In the genomic region with DNA sequence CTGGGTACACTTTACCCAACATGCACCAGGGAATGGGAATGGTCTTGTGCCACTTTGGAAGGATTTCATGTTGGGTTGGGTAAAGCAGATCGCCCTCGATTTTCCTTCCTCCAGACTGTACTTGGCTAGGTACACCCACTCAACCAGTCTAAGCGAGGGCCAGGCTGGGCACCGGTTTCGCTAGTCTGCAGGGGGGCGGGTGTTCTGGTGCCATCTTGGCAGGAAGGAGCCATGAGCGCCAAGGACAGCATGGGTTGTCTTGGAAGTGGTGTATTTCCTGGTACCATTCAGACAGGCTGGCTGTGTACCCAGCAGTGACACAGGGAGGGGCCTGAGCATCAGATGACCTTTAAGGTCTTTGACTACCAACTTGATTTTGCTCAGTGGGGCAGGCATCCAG, we compare ENCODE assay signal across 16 mouse cellular contexts.
DNase-seq lines count a peak whose midpoint lies in the region; ATAC-seq and TF ChIP-seq lines count a peak whose summit lies in the region.
"Had no signal": no experiment of that assay in that cellular context is flagged by ENCODE, and none has a peak within 500 bp of the region (broad histone marks: within the 10 kb centered on the region; RNA-seq: fewer than 3 reads in every experiment).

No protein-coding gene starts in this region.

- no peak overlapping the region for H3K4me3 ChIP-seq in kidney, postnatal 0 days (replicated peaks; ENCODE audit: low read depth, low read length)
- H3K4me3 ChIP-seq in stomach, postnatal 0 days (ENCODE audit: low read depth, low read length): no peak overlapping the region
- H3K4me3 ChIP-seq: erythroblast, embryonic 14.5 days; hindbrain, embryonic 15.5 days; megakaryocyte, embryonic 14.5 days had no signal

- H3K4me1 ChIP-seq in kidney, postnatal 0 days (replicated peaks; ENCODE audit: insufficient read depth, low read length): peaks cover 52% of the 10 kb centered on the region
- H3K4me1 ChIP-seq in stomach, postnatal 0 days (replicated peaks; ENCODE audit: control insufficient read depth, insufficient read depth): peaks cover 10% of the 10 kb centered on the region

- no peaks in the 10 kb centered on the region for H3K27me3 ChIP-seq in kidney, postnatal 0 days (ENCODE audit: insufficient read depth, low read length)
- H3K27me3 ChIP-seq in stomach, postnatal 0 days (ENCODE audit: control insufficient read depth, insufficient read depth, low read length): no peaks in the 10 kb centered on the region

- 95% methylated on average over 7 of the region's 7 CpGs for WGBS in kidney, postnatal 0 days
- WGBS in stomach, postnatal 0 days: 88% methylated on average over 7 of the region's 7 CpGs

- no peaks in the 10 kb centered on the region for H3K36me3 ChIP-seq in kidney, postnatal 0 days (ENCODE audit: insufficient read depth, low read length)
- no peaks in the 10 kb centered on the region for H3K36me3 ChIP-seq in stomach, postnatal 0 days (ENCODE audit: control insufficient read depth, insufficient read depth, low read length)
- H3K36me3 ChIP-seq: hindbrain, embryonic 15.5 days had no signal

- DNase-seq in gastrocnemius, adult 18-20 months (ENCODE audit: low spot score): peak; percentile 51
- no peak for DNase-seq in gastrocnemius, postnatal 10 days
- no peak for DNase-seq in kidney, postnatal 0 days (ENCODE audit: low spot score)
- DNase-seq in kidney, postnatal 10 days: no peak
- peak; percentile 45 to 57 for DNase-seq in cerebellum, postnatal 36 days
- no peak for DNase-seq in stomach, postnatal 0 days (ENCODE audit: low spot score)
- DNase-seq in thymus, postnatal 0 days (ENCODE audit: low spot score): no peak
- no peak for DNase-seq in Muller cell, postnatal 12 days (ENCODE audit: inconsistent ontology term)
- DNase-seq: kidney, adult 11 months; right cerebral cortex, postnatal 14 days; thymus, postnatal 14 days had no signal

- H3K27ac ChIP-seq in kidney, postnatal 0 days: peak overlapping the region; percentile 8; the same call in 1 of the 2 replicates
- peak overlapping the region; percentile 35; the same call in 1 of the 2 replicates for H3K27ac ChIP-seq in stomach, postnatal 0 days (replicated peaks)
- H3K27ac ChIP-seq: hindbrain, embryonic 15.5 days had no signal

- H3K9me3 ChIP-seq in kidney, postnatal 0 days (replicated peaks; ENCODE audit: low read length): no peaks in the 10 kb centered on the region
- H3K9me3 ChIP-seq in stomach, postnatal 0 days (ENCODE audit: control insufficient read depth, low read length): no peaks in the 10 kb centered on the region
- H3K9me3 ChIP-seq: hindbrain, embryonic 15.5 days; megakaryocyte, embryonic 14.5 days had no signal

- ATAC-seq in kidney, postnatal 0 days (replicated peaks; ENCODE audit: low FRiP score, low read depth): no peak
- no peak for ATAC-seq in stomach, postnatal 0 days (ENCODE audit: low FRiP score, low TSS enrichment)

- TF ChIP-seq EP300 in stomach, postnatal 0 days (optimal IDR thresholded peaks at IDR 0.05): no peak

- H3K4me2 ChIP-seq in kidney, postnatal 0 days (ENCODE audit: low read length): no peak overlapping the region
- H3K4me2 ChIP-seq in stomach, postnatal 0 days (replicated peaks; ENCODE audit: low read depth): no peak overlapping the region
- H3K4me2 ChIP-seq: heart, embryonic 11.5 days; hindbrain, embryonic 15.5 days; liver, embryonic 11.5 days had no signal

- no peak overlapping the region for H3K9ac ChIP-seq in kidney, postnatal 0 days (ENCODE audit: low read depth, low read length)
- H3K9ac ChIP-seq in stomach, postnatal 0 days (ENCODE audit: low read length): no peak overlapping the region
- H3K9ac ChIP-seq: hindbrain, embryonic 15.5 days had no signal

- TF ChIP-seq CTCF in kidney, postnatal 0 days (IDR thresholded peaks at IDR 0.05; ENCODE audit: low read depth): no peak
- TF ChIP-seq CTCF in stomach, postnatal 0 days (IDR thresholded peaks at IDR 0.05; ENCODE audit: low read depth): no peak

Comparison
In these comparisons a context has a peak if more than half of its experiments do, and no peak if none do; other contexts are left out.
1. DNase-seq: peak in gastrocnemius, adult 18-20 months (single experiment) and cerebellum, postnatal 36 days (2 of 2); none in gastrocnemius, postnatal 10 days (single experiment), kidney, postnatal 0 days (single experiment), kidney, postnatal 10 days (single experiment), stomach, postnatal 0 days (single experiment), thymus, postnatal 0 days (single experiment) and Muller cell, postnatal 12 days (single experiment).